Mouse (Mus musculus): ENCODE data around the gene Tollip. TPM values are rescaled to one million over a fixed set of nuclear protein-coding genes. Genes with fewer than 3 reads are reported as not detected.

The Tollip gene
- polyA plus RNA-seq, 1 experiment: 44.9 TPM

GRCm38 (mm10) chr7:141861046-141861445 lies 57.3 kb downstream of the Tollip start:
- H3K27ac ChIP-seq (ENCODE audit: insufficient read depth, low read length): no peak overlapping the region
- H3K4me3 ChIP-seq (ENCODE audit: low read depth, low read length): no peak overlapping the region
- no peaks in the 10 kb centered on the region for H3K36me3 ChIP-seq (ENCODE audit: control insufficient read depth, insufficient read depth, low read length, poor library complexity, severe bottlenecking)
- no peaks in the 10 kb centered on the region for H3K4me1 ChIP-seq (ENCODE audit: control insufficient read depth, insufficient read depth, low read length)
- H3K27me3 ChIP-seq (ENCODE audit: control insufficient read depth, insufficient read depth, low read length, poor library complexity, severe bottlenecking): no peaks in the 10 kb centered on the region
- H3K9ac ChIP-seq (ENCODE audit: low read depth, poor library complexity, severe bottlenecking): no peak overlapping the region
- no peak for TF ChIP-seq EP300 (IDR thresholded peaks at IDR 0.05; ENCODE audit: insufficient read depth, low read depth, low read length)
- no peak for TF ChIP-seq POLR2A (IDR thresholded peaks at IDR 0.05; ENCODE audit: insufficient read depth, low read length)
- TF ChIP-seq CTCF (IDR thresholded peaks at IDR 0.05; ENCODE audit: low read depth, low read length): no peak
- no peaks in the 10 kb centered on the region for H3K9me3 ChIP-seq (replicated peaks; ENCODE audit: control insufficient read depth, insufficient read depth, low read length, poor library complexity, severe bottlenecking)

DNA sequence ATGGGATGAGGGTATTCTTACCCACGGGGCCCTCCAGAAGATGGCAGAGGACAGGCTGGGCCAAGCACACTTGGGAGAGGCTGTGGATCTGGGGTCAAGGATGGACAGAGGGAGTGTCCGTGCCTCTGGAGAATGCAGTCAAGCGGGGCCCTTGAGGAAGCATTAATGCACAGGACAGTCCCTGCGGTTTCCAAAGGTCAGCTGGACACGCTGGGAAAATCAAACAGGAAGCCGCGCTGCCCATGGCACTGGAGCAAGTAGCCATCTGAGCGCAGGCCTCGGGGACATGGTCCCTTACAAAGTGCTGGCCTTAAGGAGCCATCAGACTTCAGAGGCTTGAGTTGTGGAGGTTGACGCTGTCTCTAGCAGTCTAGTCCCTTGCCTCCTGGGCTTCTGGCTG lies 78.0 kb downstream of the Tollip start:
- no peaks in the 10 kb centered on the region for H3K36me3 ChIP-seq (ENCODE audit: control insufficient read depth, insufficient read depth, low read length, poor library complexity, severe bottlenecking)
- H3K27ac ChIP-seq (ENCODE audit: insufficient read depth, low read length): no peak overlapping the region
- no peaks in the 10 kb centered on the region for H3K27me3 ChIP-seq (ENCODE audit: control insufficient read depth, insufficient read depth, low read length, poor library complexity, severe bottlenecking)
- no peaks in the 10 kb centered on the region for H3K4me1 ChIP-seq (ENCODE audit: control insufficient read depth, insufficient read depth, low read length)
- H3K9ac ChIP-seq (ENCODE audit: low read depth, poor library complexity, severe bottlenecking): no peak overlapping the region
- H3K9me3 ChIP-seq (replicated peaks; ENCODE audit: control insufficient read depth, insufficient read depth, low read length, poor library complexity, severe bottlenecking): no peaks in the 10 kb centered on the region
- TF ChIP-seq CTCF (IDR thresholded peaks at IDR 0.05; ENCODE audit: low read depth, low read length) (no peak), POLR2A (IDR thresholded peaks at IDR 0.05; ENCODE audit: insufficient read depth, low read length) (no peak), EP300 (IDR thresholded peaks at IDR 0.05; ENCODE audit: insufficient read depth, low read depth, low read length) (no peak)
- H3K4me3 ChIP-seq (ENCODE audit: low read depth, low read length): no peak overlapping the region

DNA sequence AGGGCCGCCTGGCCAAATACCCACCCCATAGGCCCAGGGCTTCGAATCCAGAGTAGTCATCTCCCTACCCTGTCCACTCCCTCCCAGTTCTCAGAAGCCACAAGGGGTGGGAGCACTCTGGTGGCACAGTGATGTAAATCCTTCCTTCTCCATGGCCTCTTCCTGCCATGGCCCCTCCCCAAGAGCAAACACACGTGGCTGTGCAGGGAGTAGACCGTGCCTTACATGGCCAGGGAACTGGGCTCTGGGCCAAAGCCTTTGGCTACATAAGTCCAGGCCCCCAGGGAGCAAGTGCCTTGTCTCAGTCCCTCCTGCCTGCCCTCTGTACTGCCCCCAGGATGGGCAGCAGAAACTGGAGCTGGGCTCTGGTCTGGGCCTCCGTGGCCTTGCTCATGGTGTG lies 79.5 kb downstream of the Tollip start, which contains the start of gene Muc5b:
Muc5b (plus strand) TSS at position 292 of the 400 bp plus-strand sequence.
- Histone ChIP-seq H3K36me3 (ENCODE audit: control insufficient read depth, insufficient read depth, low read length, poor library complexity, severe bottlenecking) (no peaks in the 10 kb centered on the region), H3K4me1 (ENCODE audit: control insufficient read depth, insufficient read depth, low read length) (no peaks in the 10 kb centered on the region), H3K27ac (ENCODE audit: insufficient read depth, low read length) (no peak within 1 kb of the TSS), H3K9ac (ENCODE audit: low read depth, poor library complexity, severe bottlenecking) (no peak within 1 kb of the TSS), H3K4me3 (ENCODE audit: low read depth, low read length) (no peak within 1 kb of the TSS), H3K9me3 (replicated peaks; ENCODE audit: control insufficient read depth, insufficient read depth, low read length, poor library complexity, severe bottlenecking) (no peaks in the 10 kb centered on the region), H3K27me3 (ENCODE audit: control insufficient read depth, insufficient read depth, low read length, poor library complexity, severe bottlenecking) (no peaks in the 10 kb centered on the region)
- TF ChIP-seq POLR2A (IDR thresholded peaks at IDR 0.05; ENCODE audit: insufficient read depth, low read length) (no peak), EP300 (IDR thresholded peaks at IDR 0.05; ENCODE audit: insufficient read depth, low read depth, low read length) (no peak), CTCF (IDR thresholded peaks at IDR 0.05; ENCODE audit: low read depth, low read length) (no peak)

- Histone ChIP-seq H3K4me3 (ENCODE audit: low read depth, low read length) (no peak overlapping the region), H3K4me1 (ENCODE audit: control insufficient read depth, insufficient read depth, low read length) (no peaks in the 10 kb centered on the region), H3K9ac (ENCODE audit: low read depth, poor library complexity, severe bottlenecking) (no peak overlapping the region), H3K9me3 (replicated peaks; ENCODE audit: control insufficient read depth, insufficient read depth, low read length, poor library complexity, severe bottlenecking) (no peaks in the 10 kb centered on the region), H3K27me3 (ENCODE audit: control insufficient read depth, insufficient read depth, low read length, poor library complexity, severe bottlenecking) (no peaks in the 10 kb centered on the region), H3K27ac (ENCODE audit: insufficient read depth, low read length) (no peak overlapping the region), H3K36me3 (ENCODE audit: control insufficient read depth, insufficient read depth, low read length, poor library complexity, severe bottlenecking) (no peaks in the 10 kb centered on the region)
- no peak for TF ChIP-seq POLR2A (IDR thresholded peaks at IDR 0.05; ENCODE audit: insufficient read depth, low read length)
- no peak for TF ChIP-seq CTCF (IDR thresholded peaks at IDR 0.05; ENCODE audit: low read depth, low read length)
- no peak for TF ChIP-seq EP300 (IDR thresholded peaks at IDR 0.05; ENCODE audit: insufficient read depth, low read depth, low read length)
Measured at GRCm38 (mm10) chr7:141836423-141836822, 81.9 kb downstream of the Tollip start.

- H3K36me3 ChIP-seq (ENCODE audit: control insufficient read depth, insufficient read depth, low read length, poor library complexity, severe bottlenecking): no peaks in the 10 kb centered on the region
- no peaks in the 10 kb centered on the region for H3K9me3 ChIP-seq (replicated peaks; ENCODE audit: control insufficient read depth, insufficient read depth, low read length, poor library complexity, severe bottlenecking)
- H3K4me1 ChIP-seq (ENCODE audit: control insufficient read depth, insufficient read depth, low read length): no peaks in the 10 kb centered on the region
- TF ChIP-seq CTCF (IDR thresholded peaks at IDR 0.05; ENCODE audit: low read depth, low read length) (no peak), EP300 (IDR thresholded peaks at IDR 0.05; ENCODE audit: insufficient read depth, low read depth, low read length) (no peak), POLR2A (IDR thresholded peaks at IDR 0.05; ENCODE audit: insufficient read depth, low read length) (no peak)
- no peaks in the 10 kb centered on the region for H3K27me3 ChIP-seq (ENCODE audit: control insufficient read depth, insufficient read depth, low read length, poor library complexity, severe bottlenecking)
- no peak overlapping the region for H3K9ac ChIP-seq (ENCODE audit: low read depth, poor library complexity, severe bottlenecking)
- no peak overlapping the region for H3K4me3 ChIP-seq (ENCODE audit: low read depth, low read length)
- no peak overlapping the region for H3K27ac ChIP-seq (ENCODE audit: insufficient read depth, low read length)
Measured at GRCm38 (mm10) chr7:141835941-141836340, 82.4 kb downstream of the Tollip start.

Other genes with a start within 250 kb of the Tollip start
- gene Muc2, start 228.2 kb downstream of the Tollip start, polyA plus RNA-seq (2011; ENCODE audit: insufficient read depth, insufficient read length, low read depth, missing spikeins): 2.3 TPM in 2 replicates
- not detected in 2 replicates for gene Muc5ac, start 129.5 kb downstream of the Tollip start, polyA plus RNA-seq (2011; ENCODE audit: insufficient read depth, insufficient read length, low read depth, missing spikeins)
- not detected in 2 replicates for gene Muc5b, start 79.4 kb downstream of the Tollip start, polyA plus RNA-seq (2011; ENCODE audit: insufficient read depth, insufficient read length, low read depth, missing spikeins)
- 0.70 and 0.75 TPM in 2 replicates for gene Brsk2, start 31.2 kb upstream of the Tollip start, polyA plus RNA-seq (2011; ENCODE audit: insufficient read depth, insufficient read length, low read depth, missing spikeins)
- 19.0 and 20.7 TPM in 2 replicates for gene Mob2, start 142.6 kb upstream of the Tollip start, polyA plus RNA-seq (2011; ENCODE audit: insufficient read depth, insufficient read length, low read depth, missing spikeins)
- gene Dusp8, start 177.3 kb upstream of the Tollip start, polyA plus RNA-seq (2011; ENCODE audit: insufficient read depth, insufficient read length, low read depth, missing spikeins): 2.0 and 2.3 TPM in 2 replicates
- gene Gm45618, start 202.2 kb upstream of the Tollip start, polyA plus RNA-seq (2011; ENCODE audit: insufficient read depth, insufficient read length, low read depth, missing spikeins): not detected in 2 replicates
- not detected in 2 replicates for gene Gm39115, start 217.5 kb upstream of the Tollip start, polyA plus RNA-seq (2011; ENCODE audit: insufficient read depth, insufficient read length, low read depth, missing spikeins)
- gene Gm45337, start 226.1 kb upstream of the Tollip start, polyA plus RNA-seq (2011; ENCODE audit: insufficient read depth, insufficient read length, low read depth, missing spikeins): not detected in 2 replicates
- not detected in 2 replicates for gene Gm29735, start 238.6 kb upstream of the Tollip start, polyA plus RNA-seq (2011; ENCODE audit: insufficient read depth, insufficient read length, low read depth, missing spikeins)
- not detected in 2 replicates for gene Gm4553, start 247.2 kb upstream of the Tollip start, polyA plus RNA-seq (2011; ENCODE audit: insufficient read depth, insufficient read length, low read depth, missing spikeins)

Data from ES-Bruce4 (cell line).